Mouse (Mus musculus) bone marrow, adult 2 months (tissue): ENCODE measurements at regions not wholly inside any gene's neighbourhood (a gene's known extent, or its start where the extent isn't known, plus 50 kb on each side); places are given as distances from the start of the nearest gene placed in this dataset.

Experiments used
- CTCF ChIP-seq: fragments of 200-500 bp; IDR thresholded peaks from 2 replicates; pipeline ENCODE4 v1.5.1; 2011; ENCODE audit warnings: low read length, control low read depth; ENCODE audit not compliant: control insufficient read depth, insufficient read depth
- POLR2A ChIP-seq: fragments of 200-500 bp; IDR thresholded peaks from 2 replicates; pipeline ENCODE4 v1.6.1; 2011; ENCODE audit warnings: low read depth, mild to moderate bottlenecking, control low read depth, low read length, borderline replicate concordance; ENCODE audit not compliant: control insufficient read depth

GRCm38 (mm10) chr4:105332081-105332480 lies 174.9 kb downstream of the Plpp3 start:
- TF ChIP-seq CTCF (no peak), POLR2A (no peak)
